Mouse (Mus musculus) forelimb bud, embryonic 11.5 days (tissue): ENCODE results near the gene Zfp367.

ENCODE experiments used
- DNase-seq: peaks from one replicate; pipeline ENCODE4 v3.0.0-alpha.2; 2012; ENCODE audit warnings: low read depth, low spot score

Gene Zfp367

GRCm38 (mm10) chr13:64091006-64091405 is 62.0 kb downstream of the Zfp367 start:
- DNase-seq, result no peak

DNA sequence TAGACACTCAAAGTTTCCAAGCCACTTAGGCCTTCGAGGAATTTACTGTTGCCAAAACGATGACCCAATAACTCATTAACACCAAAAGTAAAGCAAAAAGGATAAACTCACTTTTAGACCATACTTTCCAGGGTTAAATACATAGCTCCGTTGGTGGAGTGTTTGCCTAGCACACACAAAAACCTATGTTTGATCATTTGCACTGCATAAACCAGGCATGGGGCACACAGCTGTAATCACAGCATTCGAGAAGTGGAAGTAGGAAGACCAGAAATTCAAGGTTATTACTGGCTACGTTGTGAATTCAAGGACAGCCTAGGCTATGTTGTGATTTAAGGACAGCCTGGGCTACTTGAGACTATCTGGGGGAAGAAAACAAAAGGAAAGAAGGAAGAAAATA is 62.7 kb downstream of the Zfp367 start:
- DNase-seq, result no peak

GRCm38 (mm10) chr13:64089130-64089529 is 63.9 kb downstream of the Zfp367 start, which contains the start of gene Hsd17b3:
TSS of gene Hsd17b3 (minus strand) at chr13:64089230.
- no peak for DNase-seq

DNA sequence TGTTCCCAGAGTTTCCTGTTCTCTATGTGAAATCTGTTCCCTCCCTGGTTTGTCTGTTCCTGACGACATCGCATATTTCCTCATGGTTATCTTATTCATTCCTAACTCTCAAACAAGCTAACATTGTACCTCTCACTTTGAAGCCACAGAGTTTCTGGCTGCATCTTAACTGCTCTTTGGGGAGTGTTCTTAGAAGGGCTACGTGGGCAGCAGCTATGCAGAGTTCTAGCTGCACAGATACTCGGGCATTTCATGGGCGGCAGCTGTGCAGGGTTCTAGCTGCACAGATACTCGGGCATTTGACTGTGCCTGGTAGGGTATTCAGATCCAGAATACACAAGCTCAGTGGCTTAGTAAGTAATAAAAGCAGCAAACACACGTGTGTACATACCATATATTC is 64.9 kb downstream of the Zfp367 start:
- DNase-seq, result no peak

GRCm38 (mm10) chr13:64086036-64086435 is 67.0 kb downstream of the Zfp367 start:
- DNase-seq, result no peak

GRCm38 (mm10) chr13:64083331-64083730 is 69.7 kb downstream of the Zfp367 start:
- DNase-seq, result no peak
